Mouse (Mus musculus): ENCODE results near the gene Tnfsf15. TPM values are rescaled to one million over a fixed set of nuclear protein-coding genes. Genes with fewer than 3 reads are reported as not detected.

The Tnfsf15 gene
- polyA plus RNA-seq, 1 experiment from 2014 or later, result 0.05 TPM

GRCm38 (mm10) chr4:63683056-63683455, 61.9 kb downstream of the Tnfsf15 start:
- Histone ChIP-seq H3K4me2 (ENCODE audit: low read depth, low read length) (no peak overlapping the region), H3K9ac (ENCODE audit: low read length) (no peak overlapping the region), H3K4me3 (ENCODE audit: low read length) (no peak overlapping the region), H3K9me3 (replicated peaks; ENCODE audit: control insufficient read depth, low read length) (no peaks in the 10 kb centered on the region), H3K27me3 (ENCODE audit: control insufficient read depth, insufficient read depth, low read length) (no peaks in the 10 kb centered on the region), H3K4me1 (ENCODE audit: control insufficient read depth, insufficient read depth, low read length) (no peaks in the 10 kb centered on the region), H3K27ac (ENCODE audit: low read length) (no peak overlapping the region), H3K36me3 (ENCODE audit: control insufficient read depth, insufficient read depth) (no peaks in the 10 kb centered on the region)
- WGBS, result 82% methylated on average over 11 of the region's 11 CpGs
- ATAC-seq (replicated peaks; ENCODE audit: extremely low read depth, insufficient read depth, low FRiP score), result no peak

- H3K4me1 ChIP-seq (ENCODE audit: control insufficient read depth, insufficient read depth, low read length), result no peaks in the 10 kb centered on the region
- 67% methylated on average over 2 of the region's 2 CpGs for WGBS
- no peak overlapping the region for H3K4me2 ChIP-seq (ENCODE audit: low read depth, low read length)
- H3K4me3 ChIP-seq (ENCODE audit: low read length), result no peak overlapping the region
- no peaks in the 10 kb centered on the region for H3K9me3 ChIP-seq (replicated peaks; ENCODE audit: control insufficient read depth, low read length)
- ATAC-seq (replicated peaks; ENCODE audit: extremely low read depth, insufficient read depth, low FRiP score), result no peak
- no peaks in the 10 kb centered on the region for H3K36me3 ChIP-seq (ENCODE audit: control insufficient read depth, insufficient read depth)
- no peak overlapping the region for H3K9ac ChIP-seq (ENCODE audit: low read length)
- no peaks in the 10 kb centered on the region for H3K27me3 ChIP-seq (ENCODE audit: control insufficient read depth, insufficient read depth, low read length)
- no peak overlapping the region for H3K27ac ChIP-seq (ENCODE audit: low read length)
Measured at GRCm38 (mm10) chr4:63682441-63682840, 62.5 kb downstream of the Tnfsf15 start.

GRCm38 (mm10) chr4:63681557-63681956, 63.4 kb downstream of the Tnfsf15 start:
- H3K9me3 ChIP-seq (replicated peaks; ENCODE audit: control insufficient read depth, low read length), result no peaks in the 10 kb centered on the region
- 88% methylated on average over 3 of the region's 3 CpGs for WGBS
- H3K4me1 ChIP-seq (ENCODE audit: control insufficient read depth, insufficient read depth, low read length), result no peaks in the 10 kb centered on the region
- H3K27ac ChIP-seq (ENCODE audit: low read length), result no peak overlapping the region
- H3K9ac ChIP-seq (ENCODE audit: low read length), result no peak overlapping the region
- no peak overlapping the region for H3K4me2 ChIP-seq (ENCODE audit: low read depth, low read length)
- no peaks in the 10 kb centered on the region for H3K27me3 ChIP-seq (ENCODE audit: control insufficient read depth, insufficient read depth, low read length)
- no peak for ATAC-seq (replicated peaks; ENCODE audit: extremely low read depth, insufficient read depth, low FRiP score)
- no peaks in the 10 kb centered on the region for H3K36me3 ChIP-seq (ENCODE audit: control insufficient read depth, insufficient read depth)
- no peak overlapping the region for H3K4me3 ChIP-seq (ENCODE audit: low read length)

Other genes starting within 250 kb of the Tnfsf15 start
- 1.8 and 2.6 TPM in 2 replicates for gene Whrn, start 249.1 kb downstream of the Tnfsf15 start, polyA plus RNA-seq (2015; fragmentation: Nextera tagmentation; extraction: Ambion mirVana)
- 238 and 243 TPM in 2 replicates for gene Atp6v1g1, start 200.3 kb downstream of the Tnfsf15 start, polyA plus RNA-seq (2015; fragmentation: Nextera tagmentation; extraction: Ambion mirVana)
- gene Tmem268, start 186.3 kb downstream of the Tnfsf15 start, polyA plus RNA-seq (2015; fragmentation: Nextera tagmentation; extraction: Ambion mirVana), result 5.1 and 6.0 TPM in 2 replicates
- gene Gm11213, start 139.9 kb downstream of the Tnfsf15 start, polyA plus RNA-seq (2015; fragmentation: Nextera tagmentation; extraction: Ambion mirVana), result not detected in 2 replicates
- not detected in 2 replicates for gene Tex48, start 122.7 kb downstream of the Tnfsf15 start, polyA plus RNA-seq (2015; fragmentation: Nextera tagmentation; extraction: Ambion mirVana)
- gene Gm11214, start 81.7 kb downstream of the Tnfsf15 start, polyA plus RNA-seq (2015; fragmentation: Nextera tagmentation; extraction: Ambion mirVana), result 0.49 TPM in 1 of 2 replicates, not detected in the other
- gene Tnfsf8, start 116.2 kb upstream of the Tnfsf15 start, polyA plus RNA-seq (2015; fragmentation: Nextera tagmentation; extraction: Ambion mirVana), result 0.04 and 0.12 TPM in 2 replicates

All from heart, embryonic 16.5 days (tissue).